19 mouse cellular contexts compared by ENCODE assay signal in the genomic region with DNA sequence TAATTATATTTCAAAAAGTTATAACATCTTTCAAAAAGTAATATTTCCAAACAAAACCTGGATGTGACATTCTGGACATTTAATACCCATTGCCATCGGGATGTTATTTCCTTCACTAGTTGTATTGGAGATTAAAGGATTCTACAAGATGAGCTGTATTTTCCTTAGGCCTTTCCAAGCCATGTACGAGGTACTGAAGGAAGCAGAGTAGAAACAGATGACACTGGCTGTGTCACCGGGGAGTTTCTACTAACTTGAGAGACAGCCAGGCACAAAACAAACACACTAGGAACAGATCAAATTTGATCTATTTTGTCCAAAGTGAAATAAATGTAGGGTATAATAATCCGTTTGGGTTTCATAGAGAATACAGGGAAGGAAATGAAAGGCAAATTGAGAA. TPM values are rescaled to one million over a fixed set of nuclear protein-coding genes. Genes with fewer than 3 reads are reported as not detected.
A peak's percentile ranks its signal among the peaks of the same experiment; 100 is the strongest.
DNase-seq lines count a peak whose midpoint lies in the region.
"Had no signal": no experiment of that assay in that cellular context is flagged by ENCODE, and none has a peak within 500 bp of the region (broad histone marks: within the 10 kb centered on the region; RNA-seq: fewer than 3 reads in every experiment).

No protein-coding gene starts in this region.

- DNase-seq in gastrocnemius, adult 18-20 months (ENCODE audit: low spot score), result peak; percentile 42
- DNase-seq in gastrocnemius, adult 8-10 months (ENCODE audit: low spot score in 2 of 2), result no peak
- DNase-seq in heart, adult 11 months, result peak; percentile 70
- DNase-seq in heart, adult 18-20 months, result no peak
- no peak for DNase-seq in ovary, adult 18-20 months (ENCODE audit: low spot score)
- DNase-seq: adrenal gland, adult 2 months; adrenal gland, postnatal 10 days; adrenal gland, postnatal 25 days; cerebellum, adult 11 months; cerebellum, adult 18-20 months; cerebellum, adult 8-10 months; cerebellum, adult 9-11 months; cerebellum, postnatal 14 days; cerebellum, postnatal 36 days; embryo, embryonic 11 days had no signal

RNA-seq across cellular contexts. Expression of gene Ptgfr, which starts 17.6 kb away (rescaled TPM):
- 1 to 10 TPM in 1 of 2 experiments, under 1 TPM in 1; 0.94 to 1.5 TPM for total RNA-seq in gastrocnemius, adult 18-20 months (2021)
- 1 to 10 TPM; 1.5 to 2.4 (median 2.1) TPM for total RNA-seq in gastrocnemius, adult 8-10 months (2022)
- 1 to 10 TPM; 3.7 to 4.2 TPM for total RNA-seq in heart, adult 18-20 months (2021)
- total RNA-seq: adrenal gland, postnatal 25 days; MEL had no signal

RNA-seq across cellular contexts. Expression of gene Ifi44l, which starts 57.1 kb away (rescaled TPM):
- not detected for total RNA-seq in gastrocnemius, adult 18-20 months (2021)
- not detected for total RNA-seq in gastrocnemius, adult 8-10 months (2022)
- not detected for total RNA-seq in heart, adult 18-20 months (2021)
- total RNA-seq: adrenal gland, adult 2 months; adrenal gland, postnatal 10 days; adrenal gland, postnatal 25 days; adrenal gland, postnatal 4 days; common myeloid progenitor, adult 5-6 weeks; ES-E14; MEL had no signal

Comparison
In these comparisons a context has a peak if more than half of its experiments do, and no peak if none do; other contexts are left out.
1. DNase-seq: peak in gastrocnemius, adult 18-20 months (single experiment) and heart, adult 11 months (single experiment); none in gastrocnemius, adult 8-10 months (0 of 2), heart, adult 18-20 months (0 of 2) and ovary, adult 18-20 months (single experiment).